Mouse (Mus musculus): ENCODE results near the gene Dcst1.

DNA sequence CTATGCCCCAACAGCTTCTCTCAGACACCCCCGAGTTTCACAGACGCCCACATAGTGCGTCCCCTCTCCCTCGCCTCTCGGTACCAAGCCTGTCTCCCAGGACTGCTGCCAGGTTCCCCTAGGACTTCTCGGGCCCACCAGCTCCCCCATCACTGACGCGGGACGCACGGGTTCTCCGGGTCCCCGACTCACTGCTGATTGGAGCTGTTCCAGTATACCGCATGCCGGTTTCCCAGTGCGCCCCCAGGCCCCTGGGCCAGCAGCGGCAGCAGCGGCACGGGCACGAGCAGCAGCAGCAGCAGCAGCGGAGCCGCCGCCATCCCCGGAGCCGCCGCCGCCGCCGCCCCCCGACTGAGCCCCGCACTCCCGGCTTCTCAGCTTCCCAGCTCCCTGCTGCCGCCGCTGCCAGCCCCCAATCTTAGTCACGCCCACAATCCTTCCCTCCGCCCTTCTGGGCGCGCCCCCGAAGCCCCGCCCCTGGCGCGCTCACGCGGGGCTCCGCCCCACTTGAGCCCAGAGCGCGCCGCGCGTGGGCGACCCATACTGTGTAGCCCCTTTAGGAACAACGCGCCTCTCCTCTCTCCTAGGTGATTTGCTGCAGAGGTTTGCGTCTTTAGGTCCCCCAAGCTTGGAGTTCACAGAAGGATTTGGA lies 42.4 kb downstream of the Dcst1 start, which contains the start of gene Efna3:
- TF ChIP-seq GATA1 (IDR thresholded peaks at IDR 0.05; ENCODE audit: borderline replicate concordance, low read length) (no peak), FLI1 (IDR thresholded peaks at IDR 0.05; ENCODE audit: low read length) (no peak)
